Mouse (Mus musculus) CD4-positive, CD25-positive, alpha-beta regulatory T cell, adult 2 months (primary cell): ENCODE data around the gene Dedd2.

Experiments
- DNase-seq: peaks from one replicate; pipeline ENCODE4 v3.0.0-alpha.2; 2012; ENCODE audit warnings: low read depth, low spot score

The Dedd2 gene

GRCm38 (mm10) chr7:25218705-25219415, 1.6 kb downstream of the Dedd2 start:
- DNase-seq: peak; percentile 71

GRCm38 (mm10) chr7:25217653-25218395, 2.6 kb downstream of the Dedd2 start:
- DNase-seq: peak; percentile 32

GRCm38 (mm10) chr7:25214172-25214571, 6.2 kb downstream of the Dedd2 start:
- DNase-seq: no peak

GRCm38 (mm10) chr7:25213099-25213498, 7.3 kb downstream of the Dedd2 start:
- DNase-seq: peak; percentile 43

GRCm38 (mm10) chr7:25210482-25210881, 9.9 kb downstream of the Dedd2 start:
- DNase-seq: no peak

- DNase-seq: peak; percentile 80
These were observed 11.2 kb downstream of the Dedd2 start for GRCm38 (mm10) chr7:25209161-25209622.

GRCm38 (mm10) chr7:25206094-25206830, 14.2 kb downstream of the Dedd2 start:
- DNase-seq: peak; percentile 68

GRCm38 (mm10) chr7:25205355-25206093, 14.9 kb downstream of the Dedd2 start:
- peak; percentile 83 for DNase-seq

GRCm38 (mm10) chr7:25203624-25204023, 16.8 kb downstream of the Dedd2 start:
- DNase-seq: no peak

GRCm38 (mm10) chr7:25197384-25198018, 22.9 kb downstream of the Dedd2 start:
- no peak for DNase-seq

- DNase-seq: no peak
These were observed 24.3 kb downstream of the Dedd2 start for GRCm38 (mm10) chr7:25196107-25196506.

- DNase-seq: no peak
These were observed 25.3 kb downstream of the Dedd2 start for GRCm38 (mm10) chr7:25195148-25195547.

- no peak for DNase-seq
These were observed 28.3 kb downstream of the Dedd2 start for GRCm38 (mm10) chr7:25192110-25192509.

- no peak for DNase-seq
These were observed 29.6 kb downstream of the Dedd2 start for GRCm38 (mm10) chr7:25190806-25191205.

- peak; percentile 88 for DNase-seq
These were observed 32.5 kb downstream of the Dedd2 start for GRCm38 (mm10) chr7:25187662-25188650.

- DNase-seq: no peak
These were observed 36.3 kb downstream of the Dedd2 start for GRCm38 (mm10) chr7:25184091-25184490.

GRCm38 (mm10) chr7:25181814-25182213, 38.6 kb downstream of the Dedd2 start:
- peak; percentile 54 for DNase-seq

GRCm38 (mm10) chr7:25181331-25181790, 39.1 kb downstream of the Dedd2 start:
- DNase-seq: peak; percentile 70

GRCm38 (mm10) chr7:25180512-25180911, 39.9 kb downstream of the Dedd2 start:
- peak; percentile 23 for DNase-seq
